8 mouse cellular contexts compared by ENCODE assay signal in genomic region chr12:113155076-113155771, GRCm38 (mm10). TPM values are rescaled to one million over a fixed set of nuclear protein-coding genes. Genes with fewer than 3 reads are reported as not detected.
A peak's percentile ranks its signal among the peaks of the same experiment; 100 is the strongest.
DNase-seq lines count a peak whose midpoint lies in the region; ATAC-seq and TF ChIP-seq lines count a peak whose summit lies in the region.

No protein-coding gene starts in this region.

- H3K4me3 ChIP-seq in intestine, postnatal 0 days (ENCODE audit: low read depth, low read length): peak overlapping the region; percentile 40
- peak overlapping the region; percentile 60 for H3K4me3 ChIP-seq in liver, embryonic 16.5 days (ENCODE audit: low read depth, low read length)

- H3K27me3 ChIP-seq in intestine, postnatal 0 days (replicated peaks; ENCODE audit: control insufficient read depth, insufficient read depth, low read length): no peaks in the 10 kb centered on the region
- peaks cover 24% of the 10 kb centered on the region for H3K27me3 ChIP-seq in liver, embryonic 16.5 days (ENCODE audit: control insufficient read depth, insufficient read depth, low read depth, low read length)

- WGBS in intestine, postnatal 0 days: 4% methylated on average over 32 of the region's 32 CpGs
- 6% methylated on average over 32 of the region's 32 CpGs for WGBS in liver, embryonic 16.5 days (ENCODE audit: insufficient replicate concordance)

- peak overlapping the region; percentile 54 for H3K9ac ChIP-seq in intestine, postnatal 0 days (ENCODE audit: low read depth, low read length)
- peak overlapping the region; percentile 57 for H3K9ac ChIP-seq in liver, embryonic 16.5 days (ENCODE audit: low read depth, low read length)

- peak; percentile 3; the same call in 1 of the 2 replicates for ATAC-seq in intestine, postnatal 0 days
- no peak for ATAC-seq in liver, embryonic 16.5 days (ENCODE audit: low read depth)

- no peaks in the 10 kb centered on the region for H3K36me3 ChIP-seq in intestine, postnatal 0 days (ENCODE audit: control insufficient read depth, insufficient read depth)
- H3K36me3 ChIP-seq in liver, embryonic 16.5 days (ENCODE audit: control insufficient read depth, insufficient read depth): no peaks in the 10 kb centered on the region

- H3K4me2 ChIP-seq in intestine, postnatal 0 days (replicated peaks; ENCODE audit: low read depth): peak overlapping the region; percentile 88
- H3K4me2 ChIP-seq in liver, embryonic 16.5 days (ENCODE audit: low read depth, low read length): peak overlapping the region; percentile 94

- no peak for TF ChIP-seq CTCF in intestine, postnatal 0 days (IDR thresholded peaks at IDR 0.05; ENCODE audit: low read depth)

- H3K4me1 ChIP-seq in intestine, postnatal 0 days (replicated peaks; ENCODE audit: control insufficient read depth, insufficient read depth, low read length): peaks cover 7% of the 10 kb centered on the region
- peaks cover 38% of the 10 kb centered on the region for H3K4me1 ChIP-seq in liver, embryonic 16.5 days (ENCODE audit: control insufficient read depth, low read depth, low read length)

- H3K27ac ChIP-seq in intestine, postnatal 0 days (ENCODE audit: low read depth, low read length): peak overlapping the region; percentile 88
- H3K27ac ChIP-seq in liver, embryonic 16.5 days (ENCODE audit: low read length): peak overlapping the region; percentile 64

- no peaks in the 10 kb centered on the region for H3K9me3 ChIP-seq in intestine, postnatal 0 days (ENCODE audit: control insufficient read depth)
- H3K9me3 ChIP-seq in liver, embryonic 16.5 days (replicated peaks; ENCODE audit: control insufficient read depth, low read length): no peaks in the 10 kb centered on the region

- DNase-seq in urinary bladder, postnatal 14 days (ENCODE audit: low spot score): peak; percentile 73
- DNase-seq in urinary bladder, postnatal 25 days (ENCODE audit: low spot score): no peak
- peak; percentile 74 for DNase-seq in cerebellum, adult 9-10 months
- peak; percentile 73 to 79 for DNase-seq in heart, adult 18-20 months
- DNase-seq in natural killer cell, adult 2 months (ENCODE audit: low spot score in 2 of 2): peak; percentile 59 to 63
- DNase-seq in layer of hippocampus, adult 11-12 months (ENCODE audit: low spot score): no peak

RNA-seq across cellular contexts. Expression of gene Tedc1, which starts 1.0 kb away (rescaled TPM):
- total RNA-seq in heart, adult 18-20 months (2021): under 1 TPM; 0.31 to 0.89 TPM
- polyA plus RNA-seq in intestine, postnatal 0 days (2015; fragmentation: Nextera tagmentation; extraction: Ambion mirVana): 5.5 and 6.8 TPM in 2 replicates
- 9.1 and 9.2 TPM in 2 replicates for polyA plus RNA-seq in liver, embryonic 16.5 days (2015; fragmentation: Nextera tagmentation; extraction: Ambion mirVana)

RNA-seq across cellular contexts. Expression of gene Crip1, which starts 9.1 kb away (rescaled TPM):
- total RNA-seq in heart, adult 18-20 months (2021): 100 to 1,000 TPM; 191 to 201 TPM
- 1,918 and 1,992 TPM in 2 replicates for polyA plus RNA-seq in intestine, postnatal 0 days (2015; fragmentation: Nextera tagmentation; extraction: Ambion mirVana)
- polyA plus RNA-seq in liver, embryonic 16.5 days (2015; fragmentation: Nextera tagmentation; extraction: Ambion mirVana): 97.4 and 102 TPM in 2 replicates

RNA-seq across cellular contexts. Expression of gene Crip2, which starts 15.2 kb away (rescaled TPM):
- 1,000 to 10,000 TPM; 1,463 to 1,557 TPM for total RNA-seq in heart, adult 18-20 months (2021)
- polyA plus RNA-seq in intestine, postnatal 0 days (2015; fragmentation: Nextera tagmentation; extraction: Ambion mirVana): 90.4 and 96.8 TPM in 2 replicates
- 41.6 and 43.8 TPM in 2 replicates for polyA plus RNA-seq in liver, embryonic 16.5 days (2015; fragmentation: Nextera tagmentation; extraction: Ambion mirVana)

RNA-seq across cellular contexts. Expression of gene Tmem121, which starts 30.5 kb away (rescaled TPM):
- not detected for total RNA-seq in heart, adult 18-20 months (2021)
- polyA plus RNA-seq in intestine, postnatal 0 days (2015; fragmentation: Nextera tagmentation; extraction: Ambion mirVana): 3.4 and 3.5 TPM in 2 replicates
- 0.36 and 0.39 TPM in 2 replicates for polyA plus RNA-seq in liver, embryonic 16.5 days (2015; fragmentation: Nextera tagmentation; extraction: Ambion mirVana)

RNA-seq across cellular contexts. Expression of gene Mta1, which starts 57.1 kb away (rescaled TPM):
- total RNA-seq in heart, adult 18-20 months (2021): 10 to 100 TPM; 43.9 to 46.2 TPM
- 4.9 and 5.6 TPM in 2 replicates for polyA plus RNA-seq in intestine, postnatal 0 days (2015; fragmentation: Nextera tagmentation; extraction: Ambion mirVana)
- 3.4 and 3.5 TPM in 2 replicates for polyA plus RNA-seq in liver, embryonic 16.5 days (2015; fragmentation: Nextera tagmentation; extraction: Ambion mirVana)

Comparison
In these comparisons a context has a peak if more than half of its experiments do, and no peak if none do; other contexts are left out.
1. DNase-seq: peak in urinary bladder, postnatal 14 days (single experiment), cerebellum, adult 9-10 months (single experiment), heart, adult 18-20 months (2 of 2) and natural killer cell, adult 2 months (2 of 2); none in urinary bladder, postnatal 25 days (single experiment) and layer of hippocampus, adult 11-12 months (single experiment).
2. RNA of gene Crip1, which starts 9.1 kb away (polyA plus RNA-seq): 1,918 to 1,992 TPM in intestine, postnatal 0 days; 97.4 to 102 TPM in liver, embryonic 16.5 days; every median in the first group is over 10 times any median in the second.